Mouse (Mus musculus) G1E (cell line): Measurements from ENCODE around the gene Rtl6. TPM values are rescaled to one million over a fixed set of nuclear protein-coding genes. Genes with fewer than 3 reads are reported as not detected.

Experiments
- ATAC-seq: 2 replicates; pipeline ENCODE4 v1.8.0; 2016; ENCODE audit warnings: mild to moderate bottlenecking; ENCODE audit not compliant: insufficient number of reproducible peaks, poor library complexity, low FRiP score, severe bottlenecking; ENCODE audit errors: extremely low read depth
- DNase-seq: peaks from one replicate; pipeline ENCODE4 v3.0.0; 2012; ENCODE audit warnings: low spot score
- H3K27me3 ChIP-seq: 2 replicates; pipeline ENCODE4 v1.6.1; 2012; ENCODE audit warnings: mild to moderate bottlenecking, low read length, inconsistent platforms; ENCODE audit not compliant: insufficient read depth
- H3K36me3 ChIP-seq: replicated peaks from 2 replicates; pipeline ENCODE3; 2012; ENCODE audit warnings: mild to moderate bottlenecking, inconsistent platforms
- H3K4me1 ChIP-seq: 2 replicates; pipeline ENCODE4 v1.6.1; 2012; ENCODE audit warnings: low read depth, low read length, inconsistent platforms, mixed read lengths; ENCODE audit not compliant: insufficient read depth
- H3K4me3 ChIP-seq: 2 replicates; pipeline ENCODE4 v1.5.1; 2012; ENCODE audit warnings: low read depth, mild to moderate bottlenecking, inconsistent platforms, low read length, moderate library complexity, mixed read lengths
- H3K9me3 ChIP-seq: replicated peaks from 2 replicates; pipeline ENCODE4 v1.6.1; 2012; ENCODE audit warnings: inconsistent platforms
- CTCF ChIP-seq: IDR thresholded peaks from 2 replicates; pipeline ENCODE4 v1.5.1; 2012; ENCODE audit warnings: low read depth, low read length, inconsistent platforms, mixed read lengths
- GATA1 ChIP-seq: IDR thresholded peaks from 2 replicates; pipeline ENCODE4 v1.6.1; 2012; ENCODE audit warnings: borderline replicate concordance, low read length, inconsistent platforms, mixed read lengths
- GATA2 ChIP-seq: IDR thresholded peaks from 2 replicates; pipeline ENCODE4 v1.6.1; 2012; ENCODE audit warnings: low read depth, low read length, inconsistent platforms, borderline replicate concordance
- POLR2AphosphoS5 ChIP-seq: IDR thresholded peaks from 2 replicates; pipeline ENCODE4 v1.6.1; 2012; ENCODE audit warnings: low read depth, low read length, inconsistent platforms; ENCODE audit not compliant: insufficient replicate concordance
- TAL1 ChIP-seq: conservative IDR thresholded peaks from 2 replicates; pipeline ENCODE4 v1.6.1; 2012; ENCODE audit warnings: low read depth, low read length, inconsistent platforms, mixed read lengths
- polyA plus RNA-seq: library from polyadenylated mRNA; stranded (reverse); fragments of >175 nt; gene quantifications from 2 replicates; pipeline ENCODE4 v1.2.3, GENCODE M21; 2012
- total RNA-seq, 2 experiments: library from RNA; stranded (forward) in 1 of 2; stranded (reverse) in 1 of 2; fragments of 200-1000 nt in 1 of 2; fragments of >200 nt in 1 of 2; fragmentation: Nextera tagmentation in 1 of 2; gene quantifications; 2 replicates each; pipeline ENCODE4 v1.2.3; 2014 to 2017

The Rtl6 gene
- total and polyA plus RNA-seq, 3 experiments: 0.16 TPM; not detected in 2

GRCm38 (mm10) chr15:84541175-84541574 is 16.4 kb downstream of the Rtl6 start:
- TF ChIP-seq POLR2AphosphoS5 (no peak), GATA1 (no peak), CTCF (no peak), TAL1 (no peak)
- ATAC-seq: no peak

GRCm38 (mm10) chr15:84538974-84539588 is 18.5 kb downstream of the Rtl6 start:
- Histone ChIP-seq H3K9me3 (peaks cover 73% of the 10 kb centered on the region), H3K27me3 (no peaks in the 10 kb centered on the region), H3K4me3 (no peak overlapping the region), H3K4me1 (no peaks in the 10 kb centered on the region), H3K36me3 (no peaks in the 10 kb centered on the region)
- no peak for ATAC-seq
- TF ChIP-seq TAL1: no peak
- no peak for TF ChIP-seq CTCF
- no peak for TF ChIP-seq POLR2AphosphoS5
- TF ChIP-seq GATA1: no peak
- TF ChIP-seq GATA2: no peak
- DNase-seq: no peak

More at GRCm38 (mm10) chr15:84541175-84541574, 16.4 kb downstream of the Rtl6 start:
- Histone ChIP-seq H3K36me3 (no peaks in the 10 kb centered on the region), H3K4me1 (no peaks in the 10 kb centered on the region), H3K9me3 (peaks cover 63% of the 10 kb centered on the region), H3K4me3 (no peak overlapping the region), H3K27me3 (no peaks in the 10 kb centered on the region)
- no peak for DNase-seq

- no peaks in the 10 kb centered on the region for H3K4me1 ChIP-seq
- no peak for DNase-seq
- no peak for ATAC-seq
- no peak for TF ChIP-seq GATA1
- no peak for TF ChIP-seq POLR2AphosphoS5
- no peak for TF ChIP-seq CTCF
- no peak for TF ChIP-seq GATA2
- TF ChIP-seq TAL1: no peak
- no peaks in the 10 kb centered on the region for H3K36me3 ChIP-seq
- peaks cover 83% of the 10 kb centered on the region for H3K9me3 ChIP-seq
- H3K4me3 ChIP-seq: no peak overlapping the region
- no peaks in the 10 kb centered on the region for H3K27me3 ChIP-seq
Observed at GRCm38 (mm10) chr15:84537117-84537516, 20.5 kb downstream of the Rtl6 start.

GRCm38 (mm10) chr15:84536611-84537010 is 21.0 kb downstream of the Rtl6 start:
- Histone ChIP-seq H3K27me3 (no peaks in the 10 kb centered on the region), H3K4me1 (no peaks in the 10 kb centered on the region), H3K36me3 (no peaks in the 10 kb centered on the region), H3K9me3 (peaks cover 79% of the 10 kb centered on the region), H3K4me3 (no peak overlapping the region)
- ATAC-seq (no peak), DNase-seq (no peak)
- TF ChIP-seq POLR2AphosphoS5 (no peak), CTCF (no peak), GATA2 (no peak), GATA1 (no peak), TAL1 (no peak)

GRCm38 (mm10) chr15:84535953-84536352 is 21.7 kb downstream of the Rtl6 start:
- TF ChIP-seq GATA2: no peak
- ATAC-seq (no peak), DNase-seq (no peak)
- Histone ChIP-seq H3K36me3 (no peaks in the 10 kb centered on the region), H3K4me3 (no peak overlapping the region), H3K27me3 (no peaks in the 10 kb centered on the region), H3K9me3 (peaks cover 81% of the 10 kb centered on the region), H3K4me1 (no peaks in the 10 kb centered on the region)

GRCm38 (mm10) chr15:84532211-84532610 is 25.4 kb downstream of the Rtl6 start:
- Histone ChIP-seq H3K4me3 (no peak overlapping the region), H3K36me3 (no peaks in the 10 kb centered on the region), H3K9me3 (peaks cover 80% of the 10 kb centered on the region), H3K4me1 (no peaks in the 10 kb centered on the region), H3K27me3 (no peaks in the 10 kb centered on the region)
- no peak for TF ChIP-seq CTCF
- DNase-seq (no peak), ATAC-seq (no peak)

- no peak overlapping the region for H3K4me3 ChIP-seq
- no peak for DNase-seq
- no peak for ATAC-seq
- H3K4me1 ChIP-seq: no peaks in the 10 kb centered on the region
- H3K27me3 ChIP-seq: no peaks in the 10 kb centered on the region
- H3K9me3 ChIP-seq: peaks cover 80% of the 10 kb centered on the region
- TF ChIP-seq GATA2 (no peak), TAL1 (no peak), POLR2AphosphoS5 (no peak), GATA1 (no peak), CTCF (no peak)
- no peaks in the 10 kb centered on the region for H3K36me3 ChIP-seq
Observed at GRCm38 (mm10) chr15:84531535-84531934, 26.1 kb downstream of the Rtl6 start.
